Mouse (Mus musculus) left cerebral cortex, adult 18-20 months (tissue): ENCODE measurements around the gene Hdac11. TPM values are rescaled to one million over a fixed set of nuclear protein-coding genes. Genes with fewer than 3 reads are reported as not detected.
"Not testable (repeated sequence)": the region's sequence is repeated elsewhere in the genome, so short reads cannot be mapped to it uniquely, and the experiment has no call there.

Source experiments
- DNase-seq, 2 experiments: peaks; one replicate each; pipeline ENCODE4 v3.0.0; 2021 to 2022; ENCODE audit warnings: low spot score in 2 of 2, mixed read lengths in 1 of 2
- total RNA-seq, 2 experiments: library from RNA; stranded (reverse); gene quantifications; 2 replicates each; pipeline ENCODE4 v1.2.3; 2021

The Hdac11 gene
- total RNA-seq, 2 experiments from 2014 or later, result 170 to 186 TPM

- DNase-seq, result peak; percentile 44 to 64
Observed at GRCm38 (mm10) chr6:91200429-91201188, 44.1 kb downstream of the Hdac11 start.

- no peak for DNase-seq
Observed at GRCm38 (mm10) chr6:91201881-91202341, 45.4 kb downstream of the Hdac11 start.

GRCm38 (mm10) chr6:91202571-91202970, 46.1 kb downstream of the Hdac11 start:
- DNase-seq, result no peak

- no peak for DNase-seq
Observed at GRCm38 (mm10) chr6:91205346-91205745, 48.9 kb downstream of the Hdac11 start.

- no peak for DNase-seq
Observed at GRCm38 (mm10) chr6:91205791-91206190, 49.3 kb downstream of the Hdac11 start.

GRCm38 (mm10) chr6:91207491-91207890, 51.0 kb downstream of the Hdac11 start:
- no peak for DNase-seq

- no peak for DNase-seq
Observed at GRCm38 (mm10) chr6:91209780-91210179, 53.3 kb downstream of the Hdac11 start.

- DNase-seq, result no peak
Observed at GRCm38 (mm10) chr6:91210852-91211251, 54.4 kb downstream of the Hdac11 start.

- DNase-seq, result not testable (repeated sequence)
Observed at GRCm38 (mm10) chr6:91212155-91212554, 55.7 kb downstream of the Hdac11 start, which contains the start of gene Fbln2. TSS of gene Fbln2 (plus strand) at chr6:91212455.

- peak; percentile 40 to 52 for DNase-seq
Observed at GRCm38 (mm10) chr6:91212571-91212970, 56.1 kb downstream of the Hdac11 start.

- no peak for DNase-seq
Observed at GRCm38 (mm10) chr6:91213287-91214218, 57.1 kb downstream of the Hdac11 start.

GRCm38 (mm10) chr6:91215454-91215853, 59.0 kb downstream of the Hdac11 start:
- DNase-seq, result peak; percentile 30 to 32

- DNase-seq, result no peak
Observed at GRCm38 (mm10) chr6:91218445-91218844, 62.0 kb downstream of the Hdac11 start.

- DNase-seq, result no peak
Observed at GRCm38 (mm10) chr6:91218871-91219270, 62.4 kb downstream of the Hdac11 start.

GRCm38 (mm10) chr6:91220062-91220461, 63.6 kb downstream of the Hdac11 start:
- no peak for DNase-seq

- DNase-seq, result no peak
Observed at GRCm38 (mm10) chr6:91221094-91221493, 64.6 kb downstream of the Hdac11 start.

- DNase-seq, result no peak
Observed at GRCm38 (mm10) chr6:91222694-91223346, 66.4 kb downstream of the Hdac11 start.
